In the genomic region with DNA sequence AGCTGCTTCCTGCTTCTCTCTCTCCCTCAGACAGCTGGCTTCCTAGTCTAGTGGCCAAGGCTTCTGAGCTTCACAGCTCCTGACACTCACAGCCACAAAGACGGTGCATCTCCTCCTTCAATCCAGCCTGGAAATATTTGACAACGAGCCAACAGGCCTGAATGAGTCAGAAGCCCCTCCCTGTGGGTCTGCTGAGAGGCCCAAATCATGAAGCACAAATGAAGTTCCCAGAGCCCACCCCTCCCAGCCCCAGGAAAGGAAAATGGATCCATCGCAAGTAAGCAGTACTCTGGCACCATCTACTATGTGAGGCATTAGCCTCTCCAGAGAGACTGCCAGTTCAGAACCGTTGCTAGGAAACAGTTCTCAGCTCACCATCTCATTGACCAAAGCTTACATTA, we compare ENCODE assay signal across 22 mouse cellular contexts. TPM values are rescaled to one million over a fixed set of nuclear protein-coding genes. Genes with fewer than 3 reads are reported as not detected.
DNase-seq lines count a peak whose midpoint lies in the region; ATAC-seq lines count a peak whose summit lies in the region.
"Had no signal": no experiment of that assay in that cellular context is flagged by ENCODE, and none has a peak within 500 bp of the region (broad histone marks: within the 10 kb centered on the region; RNA-seq: fewer than 3 reads in every experiment).

No protein-coding gene starts in this region.

- DNase-seq in left cerebral cortex, postnatal 4 days, result peak; percentile 10
- no peak for DNase-seq in left cerebral cortex, adult 8-10 months (ENCODE audit: low spot score in 2 of 2)
- DNase-seq in 3134 (ENCODE audit: extremely low read depth, insufficient read length, low spot score), result peak; percentile 23
- DNase-seq in ovary, postnatal 14 days (ENCODE audit: low spot score), result no peak
- DNase-seq: B cell, adult 2 months; cerebellum, adult 11 months; gastrocnemius, postnatal 25 days; heart, postnatal 36 days; kidney, adult 11 months; kidney, postnatal 14 days; layer of hippocampus, adult 9-11 months; right cerebral cortex, adult 18-20 months; spleen, adult 18-20 months; thymus, postnatal 14 days had no signal

- intact Hi-C loops in left cerebral cortex, postnatal 4 days (cut with DNase I), result no loop called here

- H3K36me3 ChIP-seq in forebrain, embryonic 13.5 days (ENCODE audit: poor library complexity, severe bottlenecking), result no peaks in the 10 kb centered on the region
- no peaks in the 10 kb centered on the region for H3K36me3 ChIP-seq in forebrain, embryonic 12.5 days (replicated peaks)
- no peaks in the 10 kb centered on the region for H3K36me3 ChIP-seq in forebrain, embryonic 16.5 days (ENCODE audit: control insufficient read depth, insufficient read depth)
- no peaks in the 10 kb centered on the region for H3K36me3 ChIP-seq in heart, embryonic 11.5 days (ENCODE audit: control insufficient read depth, insufficient read depth, low read length)
- H3K36me3 ChIP-seq: embryonic facial prominence, embryonic 15.5 days; heart, embryonic 10.5 days had no signal

- no peak overlapping the region for H3K4me2 ChIP-seq in forebrain, embryonic 13.5 days
- no peak overlapping the region for H3K4me2 ChIP-seq in forebrain, embryonic 12.5 days
- no peak overlapping the region for H3K4me2 ChIP-seq in forebrain, embryonic 16.5 days (ENCODE audit: low read length)
- no peak overlapping the region for H3K4me2 ChIP-seq in heart, embryonic 11.5 days
- H3K4me2 ChIP-seq: embryonic facial prominence, embryonic 15.5 days had no signal

- H3K4me1 ChIP-seq in forebrain, embryonic 13.5 days, result 0 out of 2 replicates have a peak, but pooled peaks cover 6% of the 10 kb centered on the region
- H3K4me1 ChIP-seq in forebrain, embryonic 12.5 days, result no peaks in the 10 kb centered on the region
- 0 out of 2 replicates have a peak, but pooled peaks cover 2% of the 10 kb centered on the region for H3K4me1 ChIP-seq in forebrain, embryonic 16.5 days (replicated peaks; ENCODE audit: control insufficient read depth, insufficient read depth, low read length)
- no peaks in the 10 kb centered on the region for H3K4me1 ChIP-seq in heart, embryonic 11.5 days (ENCODE audit: control insufficient read depth, insufficient read depth, low read length)
- H3K4me1 ChIP-seq: heart, embryonic 10.5 days had no signal

- no peaks in the 10 kb centered on the region for H3K9me3 ChIP-seq in forebrain, embryonic 13.5 days (replicated peaks)
- no peaks in the 10 kb centered on the region for H3K9me3 ChIP-seq in forebrain, embryonic 12.5 days
- H3K9me3 ChIP-seq in forebrain, embryonic 16.5 days (ENCODE audit: control insufficient read depth, low read length), result no peaks in the 10 kb centered on the region
- no peaks in the 10 kb centered on the region for H3K9me3 ChIP-seq in heart, embryonic 11.5 days (replicated peaks; ENCODE audit: control insufficient read depth, low read length)
- H3K9me3 ChIP-seq: embryonic facial prominence, embryonic 15.5 days; heart, embryonic 10.5 days had no signal

- no peak overlapping the region for H3K27ac ChIP-seq in forebrain, embryonic 13.5 days
- no peak overlapping the region for H3K27ac ChIP-seq in forebrain, embryonic 12.5 days
- H3K27ac ChIP-seq in forebrain, embryonic 16.5 days (ENCODE audit: low read length), result no peak overlapping the region; the same call in 1 of the 2 replicates
- H3K27ac ChIP-seq in heart, embryonic 11.5 days (ENCODE audit: low read depth, low read length), result no peak overlapping the region
- H3K27ac ChIP-seq: embryonic facial prominence, embryonic 15.5 days; heart, embryonic 10.5 days; liver, embryonic 14.5 days; macrophage had no signal

- ATAC-seq in forebrain, embryonic 13.5 days, result 0 out of 2 replicates have a peak, but pooled peaks have one; percentile 51
- no peak for ATAC-seq in forebrain, embryonic 12.5 days (ENCODE audit: low FRiP score)
- ATAC-seq in forebrain, embryonic 16.5 days, result peak; percentile 83
- no peak for ATAC-seq in heart, embryonic 11.5 days (replicated peaks; ENCODE audit: insufficient number of reproducible peaks, low FRiP score, low TSS enrichment)

- no peaks in the 10 kb centered on the region for H3K27me3 ChIP-seq in forebrain, embryonic 13.5 days
- H3K27me3 ChIP-seq in forebrain, embryonic 12.5 days, result no peaks in the 10 kb centered on the region
- H3K27me3 ChIP-seq in forebrain, embryonic 16.5 days (replicated peaks; ENCODE audit: control insufficient read depth, insufficient read depth, low read length), result no peaks in the 10 kb centered on the region
- no peaks in the 10 kb centered on the region for H3K27me3 ChIP-seq in heart, embryonic 11.5 days (ENCODE audit: control insufficient read depth, insufficient read depth, low read length)
- H3K27me3 ChIP-seq: embryonic facial prominence, embryonic 15.5 days had no signal

- WGBS in forebrain, embryonic 13.5 days, result 55% methylated on average over 4 of the region's 4 CpGs
- WGBS in forebrain, embryonic 12.5 days, result 64% methylated on average over 4 of the region's 4 CpGs
- WGBS in forebrain, embryonic 16.5 days, result 42% methylated on average over 4 of the region's 4 CpGs
- 62% methylated on average over 4 of the region's 4 CpGs for WGBS in heart, embryonic 11.5 days (ENCODE audit: insufficient replicate concordance)

- no peak overlapping the region for H3K4me3 ChIP-seq in forebrain, embryonic 13.5 days
- H3K4me3 ChIP-seq in forebrain, embryonic 12.5 days (replicated peaks), result no peak overlapping the region
- no peak overlapping the region for H3K4me3 ChIP-seq in forebrain, embryonic 16.5 days (replicated peaks; ENCODE audit: low read length)
- H3K4me3 ChIP-seq in heart, embryonic 11.5 days (ENCODE audit: low read depth, low read length), result no peak overlapping the region
- H3K4me3 ChIP-seq: embryonic facial prominence, embryonic 15.5 days; heart, embryonic 10.5 days had no signal

- H3K9ac ChIP-seq in forebrain, embryonic 13.5 days, result no peak overlapping the region
- no peak overlapping the region for H3K9ac ChIP-seq in forebrain, embryonic 12.5 days
- no peak overlapping the region for H3K9ac ChIP-seq in forebrain, embryonic 16.5 days (replicated peaks; ENCODE audit: low read depth, low read length)
- H3K9ac ChIP-seq in heart, embryonic 11.5 days (ENCODE audit: low read depth, low read length), result no peak overlapping the region
- H3K9ac ChIP-seq: embryonic facial prominence, embryonic 15.5 days; liver, embryonic 14.5 days had no signal

RNA-seq across cellular contexts. Expression of a gene that starts 30.3 kb away (rescaled TPM):
- 5.6 and 5.8 TPM in 2 replicates for polyA plus RNA-seq in forebrain, embryonic 13.5 days (2015; fragmentation: Nextera tagmentation; extraction: Ambion mirVana)
- polyA plus RNA-seq in forebrain, embryonic 12.5 days (2016; fragmentation: Nextera tagmentation; extraction: Ambion mirVana), result 6.0 and 7.7 TPM in 2 replicates
- total RNA-seq in left cerebral cortex, postnatal 4 days (2021), result 10 to 100 TPM; 23.6 to 30.7 TPM
- total RNA-seq in left cerebral cortex, adult 8-10 months (2022), result 10 to 100 TPM; 66.3 to 74.3 (median 70.5) TPM
- 9.1 and 9.4 TPM in 2 replicates for polyA plus RNA-seq in forebrain, embryonic 16.5 days (2015; fragmentation: Nextera tagmentation; extraction: Ambion mirVana)
- polyA plus RNA-seq in heart, embryonic 11.5 days (2014; fragmentation: Nextera tagmentation; extraction: Ambion mirVana), result 34.3 and 40.9 TPM in 2 replicates

Comparison
In these comparisons a context has a peak if more than half of its experiments do, and no peak if none do; other contexts are left out.
1. ATAC-seq: peak in forebrain, embryonic 13.5 days (single experiment) and forebrain, embryonic 16.5 days (single experiment); none in forebrain, embryonic 12.5 days (single experiment) and heart, embryonic 11.5 days (single experiment).
2. DNase-seq: peak in left cerebral cortex, postnatal 4 days (single experiment) and 3134 (single experiment); none in left cerebral cortex, adult 8-10 months (0 of 2) and ovary, postnatal 14 days (single experiment).